Mouse (Mus musculus) induced T-regulatory cell, adult 2 months (primary cell): ENCODE data around the gene Sptb.

Experiments used
- DNase-seq: peaks from one replicate; pipeline ENCODE4 v3.0.0-alpha.2; 2012; ENCODE audit warnings: low read depth

Sptb gene

GRCm38 (mm10) chr12:76574815-76575214 is 135.5 kb downstream of the Sptb start:
- no peak for DNase-seq

- DNase-seq = no peak
Observed at GRCm38 (mm10) chr12:76573381-76573780, 137.0 kb downstream of the Sptb start.

DNA sequence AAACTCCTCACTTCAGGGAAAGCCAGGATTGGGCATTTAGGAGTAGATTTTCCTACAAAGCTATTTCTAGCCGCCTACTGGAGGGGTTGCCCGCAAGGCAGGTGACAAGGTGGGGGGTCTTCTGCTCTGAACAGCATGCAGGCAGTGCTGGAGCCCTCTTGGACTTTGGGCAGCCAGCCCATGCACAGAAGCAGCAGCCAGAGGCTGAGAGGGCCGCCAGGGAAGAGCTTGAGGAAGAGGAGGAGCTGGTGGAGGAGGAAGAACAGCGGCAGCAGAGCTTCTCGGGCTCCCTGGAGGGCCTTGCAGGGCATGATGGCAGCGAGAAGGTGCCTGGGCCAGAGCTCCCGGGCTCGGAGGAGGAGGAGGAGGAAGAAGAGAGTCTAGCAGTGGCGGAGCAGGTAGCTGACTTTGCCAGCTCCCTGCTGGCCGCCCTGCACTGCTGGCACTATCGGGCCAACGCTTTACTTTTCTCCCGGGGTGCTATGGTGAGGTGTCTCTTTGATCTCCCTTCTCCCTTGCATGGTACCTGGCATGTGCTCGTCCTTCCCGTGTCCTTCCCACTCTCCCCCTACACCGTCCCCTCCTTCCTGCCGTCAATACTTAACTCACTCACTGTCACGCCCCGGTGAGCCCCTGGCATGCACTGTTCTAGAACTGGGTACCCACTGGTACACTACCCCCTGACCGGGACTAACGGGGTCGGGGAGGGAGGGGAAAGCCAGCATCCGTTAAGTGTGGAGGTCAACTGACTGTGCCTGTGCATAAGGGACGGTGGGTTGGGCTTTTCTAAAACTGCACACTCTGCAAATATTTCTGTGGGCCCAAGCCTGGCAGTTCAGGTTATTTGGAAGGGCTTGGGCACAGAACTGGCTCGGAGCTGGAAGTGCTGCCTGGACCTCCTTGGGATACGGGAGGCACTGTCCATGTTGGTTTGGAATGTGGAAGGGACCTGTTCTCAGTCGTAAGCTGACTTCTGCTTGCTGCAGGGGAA is 137.8 kb downstream of the Sptb start:
- DNase-seq = no peak

DNA sequence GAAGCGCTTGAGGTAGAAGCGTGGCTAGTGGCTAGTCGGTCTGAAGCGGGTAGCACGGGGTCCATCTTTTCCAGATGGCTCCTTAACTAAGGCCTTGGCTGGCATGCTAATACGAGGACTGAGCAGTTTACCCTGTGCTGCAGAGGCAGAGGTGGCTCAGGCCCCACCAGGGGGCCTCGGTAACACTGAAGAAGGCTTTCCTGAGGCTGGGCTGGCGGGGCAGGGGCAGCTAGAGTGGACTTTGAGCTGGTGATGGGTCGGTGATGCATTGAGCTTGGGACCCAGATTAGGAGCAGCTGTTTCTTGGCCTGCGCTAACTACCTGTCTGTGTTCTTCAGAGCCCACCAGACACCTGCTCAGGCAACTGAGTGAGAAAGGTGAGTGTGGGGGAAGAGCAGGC is 139.1 kb downstream of the Sptb start:
- DNase-seq = no peak

GRCm38 (mm10) chr12:76570221-76570940 is 140.0 kb downstream of the Sptb start:
- DNase-seq = no peak

GRCm38 (mm10) chr12:76566284-76566683 is 144.1 kb downstream of the Sptb start:
- no peak for DNase-seq

DNA sequence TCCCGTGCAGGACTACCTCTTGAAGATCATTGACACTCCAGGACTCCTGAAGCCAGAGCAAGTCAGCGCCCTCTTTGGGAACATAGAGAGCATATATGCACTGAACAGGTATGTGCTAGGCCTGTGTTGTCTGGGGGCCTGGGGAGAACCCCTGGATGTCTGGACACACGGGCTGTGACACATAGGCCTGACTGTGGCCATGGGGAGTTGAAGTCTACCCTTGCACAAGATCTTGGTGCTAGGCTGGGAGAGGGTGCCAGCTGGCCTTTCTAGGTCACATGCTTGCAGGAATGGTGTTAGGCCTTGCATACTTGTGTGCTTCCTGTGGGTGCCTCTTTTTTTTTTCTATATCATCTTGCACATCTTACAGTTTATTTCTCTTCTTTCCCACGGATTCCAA is 148.2 kb downstream of the Sptb start:
- no peak for DNase-seq

DNA sequence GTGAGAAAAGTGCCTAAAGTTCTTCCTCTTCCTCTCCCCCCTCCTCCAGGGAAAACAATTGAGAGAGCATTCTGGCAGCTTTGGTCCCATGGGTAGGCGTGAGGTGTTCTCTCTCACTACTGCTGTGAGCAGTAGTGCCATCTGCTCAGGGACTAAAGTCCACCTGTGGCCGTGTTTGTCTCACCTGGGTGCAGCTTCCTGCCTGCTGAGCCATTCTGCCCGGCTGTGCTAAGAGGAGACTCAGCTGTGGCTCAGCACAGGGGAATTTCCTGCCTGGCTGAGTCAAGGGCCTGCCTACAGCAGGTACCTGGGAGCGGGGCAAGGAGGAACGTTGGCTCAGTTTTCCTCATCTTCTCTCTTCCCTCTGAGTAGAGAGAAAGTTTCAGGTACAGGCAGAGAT is 152.1 kb downstream of the Sptb start:
- no peak for DNase-seq

- DNase-seq = no peak
Observed at GRCm38 (mm10) chr12:76556745-76557389, 153.5 kb downstream of the Sptb start.

- no peak for DNase-seq
Observed at GRCm38 (mm10) chr12:76556187-76556586, 154.2 kb downstream of the Sptb start.

- no peak for DNase-seq
Observed at GRCm38 (mm10) chr12:76554871-76555386, 155.4 kb downstream of the Sptb start.

DNA sequence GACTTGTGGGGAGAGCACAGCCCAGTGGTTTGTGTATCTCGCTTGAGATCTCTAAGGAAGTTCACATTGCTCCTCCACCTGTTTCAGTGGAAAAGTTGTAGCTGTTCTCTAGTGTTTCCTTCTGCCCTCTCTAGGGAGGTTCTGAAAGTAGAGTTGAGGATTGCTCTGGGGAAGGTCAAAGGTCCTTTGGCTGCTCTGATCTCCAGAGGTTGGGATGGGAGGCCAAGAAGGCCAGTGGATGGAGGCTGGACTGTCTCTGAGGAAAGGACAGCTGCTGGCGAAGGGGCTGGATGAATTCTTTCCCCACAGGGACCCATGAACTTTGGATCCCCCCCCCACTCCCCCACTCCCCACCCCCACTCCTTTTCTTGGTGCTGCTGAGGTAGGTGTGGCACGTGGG is 156.0 kb downstream of the Sptb start:
- DNase-seq = no peak

DNA sequence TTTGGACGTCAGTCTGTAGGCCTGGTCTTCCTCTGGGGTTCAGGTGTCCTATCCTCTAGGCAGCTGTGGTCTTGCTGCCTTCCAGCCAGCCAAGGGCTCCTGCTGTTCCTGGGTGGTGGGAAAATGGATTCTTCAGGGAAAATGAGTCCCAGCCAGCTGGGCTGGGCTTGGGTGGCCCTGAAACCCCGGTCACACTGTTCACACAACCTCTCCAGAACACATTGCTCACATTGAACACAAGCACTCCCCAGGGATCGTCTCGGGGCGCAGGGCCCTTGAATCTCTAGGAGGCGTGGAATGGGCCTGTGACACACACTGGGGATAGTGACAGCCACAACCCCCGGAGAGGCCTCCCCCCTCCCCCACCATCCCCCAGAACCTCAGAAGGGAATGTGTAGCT is 156.4 kb downstream of the Sptb start:
- DNase-seq = no peak

GRCm38 (mm10) chr12:76552958-76553357 is 157.4 kb downstream of the Sptb start:
- DNase-seq = no peak

GRCm38 (mm10) chr12:76552321-76552720 is 158.0 kb downstream of the Sptb start:
- DNase-seq = no peak

DNA sequence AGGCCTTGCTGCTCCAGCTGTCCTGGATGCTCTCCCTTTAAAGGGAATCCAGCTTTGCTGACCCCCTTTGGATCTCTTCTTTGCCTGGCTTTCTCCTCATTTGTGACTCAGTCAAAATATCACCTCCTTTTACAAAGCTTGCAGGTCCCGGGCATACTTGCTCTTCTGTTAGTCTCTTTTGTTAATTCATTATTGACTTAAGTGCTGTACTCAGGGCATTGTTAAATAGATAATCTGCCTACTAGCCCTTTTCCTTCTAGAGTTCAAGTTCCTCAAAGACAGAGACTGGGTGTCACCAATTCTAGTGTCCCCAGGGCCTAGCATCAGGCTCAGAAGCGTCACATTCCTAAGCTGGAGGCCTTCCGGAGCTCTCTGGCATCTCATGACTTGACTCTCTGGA is 161.1 kb downstream of the Sptb start:
- DNase-seq = no peak

DNA sequence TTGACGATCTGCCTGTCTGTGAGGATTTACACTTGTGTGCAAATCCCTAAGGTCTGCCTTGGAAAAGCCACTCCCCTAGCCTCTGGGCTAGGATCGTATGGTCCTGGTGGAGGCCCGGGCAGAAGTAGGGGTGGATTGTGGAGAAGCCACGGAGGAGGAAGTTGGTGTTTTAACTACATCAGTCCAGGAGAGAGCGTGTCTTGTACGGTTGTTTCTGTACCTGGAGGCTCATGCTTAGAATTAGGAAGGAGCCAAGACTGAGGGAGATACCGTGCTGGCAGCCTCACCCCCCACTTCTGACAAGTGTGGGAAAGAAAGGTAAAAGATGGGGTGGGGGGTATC is 162.3 kb downstream of the Sptb start:
- no peak for DNase-seq

GRCm38 (mm10) chr12:76547409-76548081 is 162.8 kb downstream of the Sptb start:
- DNase-seq = no peak

- no peak for DNase-seq
Observed at GRCm38 (mm10) chr12:76546383-76547276, 163.7 kb downstream of the Sptb start.

DNA sequence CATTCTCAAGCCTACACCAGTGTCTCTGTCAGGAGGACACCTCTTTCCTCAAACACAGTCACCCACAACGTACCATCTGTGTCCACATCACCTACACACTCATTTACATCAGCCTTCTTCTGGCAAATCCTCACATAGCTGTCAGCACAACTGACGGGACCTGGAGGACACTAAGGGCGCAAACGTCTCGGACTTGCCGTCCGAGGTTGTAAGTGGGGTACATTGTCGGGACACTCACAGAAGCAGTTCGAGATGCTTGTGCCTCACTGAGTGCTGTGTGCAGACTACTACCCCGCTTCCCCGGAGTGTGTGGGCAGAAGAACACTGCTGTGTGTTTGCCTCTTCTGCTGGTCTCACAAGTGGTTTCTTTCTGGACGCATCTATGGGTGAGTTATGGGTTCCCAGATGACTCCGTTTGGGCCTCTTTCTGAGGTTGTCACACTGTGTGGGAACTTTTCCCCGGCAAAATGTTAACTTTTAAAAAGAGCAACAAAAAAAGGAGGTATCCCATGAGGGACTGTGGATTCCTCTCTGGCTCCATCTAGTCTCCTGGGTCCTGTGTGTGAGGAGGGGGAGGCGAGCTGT is 164.5 kb downstream of the Sptb start:
- DNase-seq = no peak

DNA sequence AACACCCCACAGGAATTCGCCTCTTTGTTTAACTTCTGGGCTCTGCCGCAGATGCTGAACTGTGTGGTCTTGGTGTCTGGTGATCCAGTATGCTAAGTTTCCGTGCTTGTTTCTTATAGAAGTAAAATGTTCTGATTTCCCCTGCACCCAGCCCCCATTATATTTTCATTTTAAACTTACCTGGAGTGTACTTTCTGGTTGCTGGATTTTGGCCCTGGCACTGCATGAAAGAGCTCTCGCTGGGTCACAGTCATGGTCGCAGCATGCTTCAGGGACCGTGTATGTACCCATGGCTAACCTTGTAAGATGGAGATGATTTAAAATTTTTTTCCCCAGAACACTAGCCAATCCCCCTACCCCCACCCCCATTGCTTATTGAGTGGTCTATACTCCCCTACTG is 168.5 kb downstream of the Sptb start:
- no peak for DNase-seq
